Mouse (Mus musculus) stomach, embryonic 16.5 days (tissue): ENCODE results near the gene Tex48. TPM values are rescaled to one million over a fixed set of nuclear protein-coding genes. Genes with fewer than 3 reads are reported as not detected.
A peak's percentile ranks its signal among the peaks of the same experiment; 100 is the strongest.

ENCODE experiments used
- ATAC-seq: fragments of 200-750 bp; cut with Nextera tagmentation; 2 replicates; pipeline ENCODE4 v1.8.0; 2017; ENCODE audit warnings: moderate number of reproducible peaks, moderate TSS enrichment; ENCODE audit not compliant: insufficient read depth, low FRiP score
- H3K27ac ChIP-seq: fragments of 300-500 bp; sonication (generic); 2 replicates; pipeline ENCODE4 v1.5.1; 2014; ENCODE audit warnings: low read length
- H3K27me3 ChIP-seq: fragments of 300-500 bp; sonication (generic); 2 replicates; pipeline ENCODE4 v1.6.1; 2014; ENCODE audit warnings: low read length, control low read depth, mixed read lengths; ENCODE audit not compliant: control insufficient read depth, insufficient read depth
- H3K36me3 ChIP-seq: fragments of 300-500 bp; sonication (generic); 2 replicates; pipeline ENCODE4 v1.6.1; 2014; ENCODE audit warnings: low read length; ENCODE audit not compliant: control insufficient read depth, insufficient read depth
- H3K4me1 ChIP-seq: fragments of 300-500 bp; sonication (generic); 2 replicates; pipeline ENCODE4 v1.6.1; 2014; ENCODE audit warnings: low read length, control low read depth, mixed read lengths; ENCODE audit not compliant: control insufficient read depth, insufficient read depth
- H3K4me2 ChIP-seq: fragments of 300-500 bp; sonication (generic); 2 replicates; pipeline ENCODE4 v1.6.1; 2014; ENCODE audit warnings: low read depth, low read length, mixed read lengths
- H3K4me3 ChIP-seq: fragments of 300-500 bp; sonication (generic); replicated peaks from 2 replicates; pipeline ENCODE4 v1.5.1; 2014; ENCODE audit warnings: mild to moderate bottlenecking, low read length
- H3K9ac ChIP-seq: fragments of 300-500 bp; sonication (generic); 2 replicates; pipeline ENCODE4 v1.6.1; 2014; ENCODE audit warnings: low read length
- H3K9me3 ChIP-seq: fragments of 300-500 bp; sonication (generic); replicated peaks from 2 replicates; pipeline ENCODE4 v1.6.1; 2016; ENCODE audit warnings: low read length, control low read depth; ENCODE audit not compliant: control insufficient read depth
- WGBS: fragments of 180-500 bp; shearing (Covaris S2); extraction: QIAGEN DNeasy Blood & Tissue Kit; methylation state at CpG from one replicate; pipeline ENCODE4 v1.1.7; 2014; 5-methylcytosine and 5-hydroxymethylcytosine counted together
- polyA plus RNA-seq: library from polyadenylated mRNA; unstranded; fragments of >200 nt; fragmentation: Nextera tagmentation; extraction: Ambion mirVana; gene quantifications from 2 replicates; pipeline ENCODE4 v1.2.1, GENCODE M21; 2015

Gene Tex48
- polyA plus RNA-seq, 1 experiment from 2014 or later: not detected

DNA sequence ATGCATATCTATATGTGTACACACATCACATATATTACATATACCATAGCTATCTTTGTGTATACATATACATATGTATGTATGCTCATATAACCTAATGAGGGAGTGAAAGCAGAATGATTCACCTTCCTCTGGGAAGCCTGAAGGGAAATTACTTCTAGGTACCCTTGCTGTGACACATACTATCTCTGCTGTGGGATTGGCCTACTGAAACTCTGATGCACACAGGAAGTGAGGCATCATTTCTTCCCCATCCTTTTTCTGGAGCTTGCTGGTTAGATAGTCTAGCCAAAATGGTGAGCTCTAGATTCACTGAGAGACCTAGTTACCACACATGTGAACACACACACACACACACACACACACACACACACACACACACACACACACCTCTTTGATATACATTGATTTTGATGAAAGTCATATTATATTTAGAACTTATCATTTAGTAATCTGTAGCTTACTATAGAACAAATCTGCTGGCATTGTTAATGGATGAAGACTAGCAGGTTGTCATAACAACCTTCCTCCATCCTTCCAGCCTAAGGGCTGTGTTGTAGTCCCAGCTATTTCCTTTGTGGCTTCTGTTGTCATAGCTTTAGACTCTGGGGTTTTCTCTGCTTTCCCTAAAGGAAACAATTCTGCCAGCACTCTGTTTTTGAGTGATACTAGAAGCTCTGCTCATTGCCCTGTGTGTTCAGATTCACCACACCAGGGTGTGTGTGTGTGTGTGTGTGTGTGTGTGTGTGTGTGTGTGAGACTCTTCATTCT, 21.9 kb upstream of the Tex48 start:
- Histone ChIP-seq H3K27me3 (no peaks in the 10 kb centered on the region), H3K4me2 (no peak overlapping the region), H3K9me3 (no peaks in the 10 kb centered on the region), H3K36me3 (no peaks in the 10 kb centered on the region), H3K27ac (no peak overlapping the region), H3K4me1 (no peaks in the 10 kb centered on the region), H3K4me3 (no peak overlapping the region), H3K9ac (no peak overlapping the region)
- ATAC-seq: no peak

DNA sequence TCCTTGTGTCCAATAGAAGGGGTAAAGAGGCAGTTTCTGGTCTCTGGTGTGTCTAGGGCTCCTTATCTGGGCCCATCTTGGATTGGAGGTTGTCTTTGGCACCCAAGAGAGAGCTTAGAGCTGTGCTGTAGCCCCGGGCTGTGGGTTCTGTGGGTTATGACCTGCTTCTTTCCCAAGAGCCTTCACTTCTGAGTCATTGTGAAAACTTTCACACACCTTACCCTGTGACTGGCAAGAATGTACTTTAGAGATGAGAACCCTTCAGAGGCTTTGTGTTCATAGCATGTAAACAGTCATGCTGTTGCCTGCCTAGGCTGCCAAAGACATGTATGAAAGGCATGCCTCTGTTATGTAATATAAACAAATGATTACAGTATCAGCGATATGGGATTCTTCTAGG, 17.6 kb upstream of the Tex48 start:
- H3K9me3 ChIP-seq: no peaks in the 10 kb centered on the region
- H3K4me3 ChIP-seq: no peak overlapping the region
- no peaks in the 10 kb centered on the region for H3K36me3 ChIP-seq
- no peaks in the 10 kb centered on the region for H3K27me3 ChIP-seq
- no peak overlapping the region for H3K27ac ChIP-seq
- H3K4me2 ChIP-seq: no peak overlapping the region
- no peak overlapping the region for H3K9ac ChIP-seq
- 71% methylated on average over 2 of the region's 2 CpGs for whole genome bisulfite sequencing
- ATAC-seq: no peak; the same call in 1 of the 2 replicates
- no peaks in the 10 kb centered on the region for H3K4me1 ChIP-seq

DNA sequence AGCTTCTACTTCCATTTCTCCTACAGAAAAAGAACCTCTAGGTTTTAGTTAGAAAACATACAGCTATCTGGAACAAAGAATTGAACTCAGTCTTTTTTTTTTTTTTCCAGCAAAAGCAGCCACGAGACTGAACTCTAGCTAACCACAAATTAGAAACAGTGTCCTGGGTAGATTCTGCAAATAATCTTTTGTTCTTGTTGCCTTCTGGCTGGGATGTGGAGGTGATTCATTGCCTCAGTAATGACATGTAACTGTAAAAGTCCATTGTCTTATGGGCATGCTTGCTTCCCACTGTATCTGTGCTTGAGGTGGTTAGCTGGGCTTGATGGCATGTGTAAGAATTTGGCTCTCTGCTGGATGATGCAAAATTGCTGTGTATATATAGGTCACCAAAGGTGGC, 16.4 kb upstream of the Tex48 start:
- WGBS: 37% methylated on average over 1 of the region's 1 CpGs
- H3K9ac ChIP-seq: no peak overlapping the region
- H3K4me3 ChIP-seq: no peak overlapping the region
- ATAC-seq: no peak
- H3K9me3 ChIP-seq: no peaks in the 10 kb centered on the region
- H3K4me1 ChIP-seq: no peaks in the 10 kb centered on the region
- no peaks in the 10 kb centered on the region for H3K27me3 ChIP-seq
- H3K36me3 ChIP-seq: no peaks in the 10 kb centered on the region
- H3K27ac ChIP-seq: no peak overlapping the region
- H3K4me2 ChIP-seq: no peak overlapping the region

DNA sequence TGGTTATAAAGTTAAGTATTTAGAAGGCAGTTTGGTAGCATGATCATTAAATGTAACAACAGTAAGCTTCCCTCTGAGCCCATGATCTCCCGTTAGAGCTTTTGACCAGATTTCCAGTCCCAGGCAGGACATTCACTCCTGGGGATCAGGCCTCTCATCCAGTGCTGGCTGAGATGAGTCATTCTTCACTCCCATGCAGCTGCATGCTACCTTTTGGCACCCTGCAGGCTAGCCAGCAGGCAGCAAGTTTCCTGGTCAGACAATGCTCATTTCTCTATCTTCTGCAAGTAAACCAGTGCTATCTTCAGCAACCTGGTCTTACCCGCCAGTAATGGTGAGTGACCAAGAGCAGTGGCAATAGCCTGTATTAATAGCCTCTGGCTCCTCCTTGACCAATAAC, 11.0 kb upstream of the Tex48 start:
- Histone ChIP-seq H3K4me1 (no peaks in the 10 kb centered on the region), H3K27me3 (no peaks in the 10 kb centered on the region), H3K4me2 (no peak overlapping the region), H3K9me3 (no peaks in the 10 kb centered on the region), H3K36me3 (no peaks in the 10 kb centered on the region), H3K4me3 (no peak overlapping the region), H3K27ac (no peak overlapping the region), H3K9ac (no peak overlapping the region)
- ATAC-seq: no peak
- WGBS: 85% methylated on average over 2 of the region's 2 CpGs

DNA sequence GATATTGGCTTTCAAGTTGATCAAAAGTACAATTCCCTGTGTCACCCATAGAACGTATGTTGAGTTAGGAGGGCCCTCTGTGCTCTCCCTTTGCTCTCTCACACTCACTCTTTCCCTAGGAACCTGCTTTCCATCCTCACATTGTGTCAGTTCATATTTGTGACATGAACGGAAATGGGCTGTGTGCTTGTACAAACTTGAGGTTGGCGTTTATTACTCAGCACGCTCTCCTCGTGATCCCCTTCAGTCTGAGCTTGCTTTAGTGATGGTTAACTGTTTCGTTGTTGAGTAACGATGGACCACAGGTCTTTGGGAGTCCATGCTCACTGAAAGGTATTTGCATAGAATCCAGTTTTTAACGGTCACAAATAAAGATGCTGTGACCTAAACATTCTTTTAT, 4.9 kb upstream of the Tex48 start:
- Histone ChIP-seq H3K4me3 (no peak overlapping the region), H3K4me1 (no peaks in the 10 kb centered on the region), H3K27ac (no peak overlapping the region), H3K9me3 (no peaks in the 10 kb centered on the region), H3K4me2 (no peak overlapping the region), H3K9ac (no peak overlapping the region), H3K27me3 (no peaks in the 10 kb centered on the region), H3K36me3 (no peaks in the 10 kb centered on the region)
- 76% methylated on average over 8 of the region's 8 CpGs for WGBS
- no peak for ATAC-seq

DNA sequence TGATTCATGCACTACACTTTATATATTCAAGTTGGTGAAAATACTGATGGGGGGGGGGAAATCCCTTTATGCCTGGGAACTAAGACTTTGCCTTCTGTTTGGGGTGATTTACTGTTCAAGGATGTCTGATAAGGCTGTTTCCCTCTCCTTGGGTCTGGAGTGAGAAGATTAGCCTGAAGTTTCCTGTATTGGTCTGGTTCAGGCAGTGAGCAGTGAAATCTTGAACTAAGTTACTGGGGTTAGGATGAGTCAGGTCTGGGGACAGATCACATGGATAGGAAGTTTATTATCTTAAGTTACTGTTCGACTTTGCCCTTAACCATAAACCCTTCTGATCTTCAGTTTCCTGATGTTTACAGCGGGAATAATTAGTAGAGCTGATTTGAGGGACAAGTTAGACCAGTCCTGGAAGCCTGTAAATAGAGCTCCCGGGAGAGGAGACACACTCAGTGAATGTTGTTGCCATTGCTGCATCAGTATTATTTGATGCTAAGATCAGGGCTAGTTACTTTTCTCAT, 3.4 kb upstream of the Tex48 start:
- Histone ChIP-seq H3K4me3 (no peak overlapping the region), H3K36me3 (no peaks in the 10 kb centered on the region), H3K27ac (no peak overlapping the region), H3K9ac (no peak overlapping the region), H3K27me3 (no peaks in the 10 kb centered on the region), H3K9me3 (no peaks in the 10 kb centered on the region), H3K4me1 (no peaks in the 10 kb centered on the region), H3K4me2 (no peak overlapping the region)
- ATAC-seq: 0 out of 2 replicates have a peak, but pooled peaks have one; percentile 21
- 45% methylated on average over 3 of the region's 3 CpGs for WGBS

DNA sequence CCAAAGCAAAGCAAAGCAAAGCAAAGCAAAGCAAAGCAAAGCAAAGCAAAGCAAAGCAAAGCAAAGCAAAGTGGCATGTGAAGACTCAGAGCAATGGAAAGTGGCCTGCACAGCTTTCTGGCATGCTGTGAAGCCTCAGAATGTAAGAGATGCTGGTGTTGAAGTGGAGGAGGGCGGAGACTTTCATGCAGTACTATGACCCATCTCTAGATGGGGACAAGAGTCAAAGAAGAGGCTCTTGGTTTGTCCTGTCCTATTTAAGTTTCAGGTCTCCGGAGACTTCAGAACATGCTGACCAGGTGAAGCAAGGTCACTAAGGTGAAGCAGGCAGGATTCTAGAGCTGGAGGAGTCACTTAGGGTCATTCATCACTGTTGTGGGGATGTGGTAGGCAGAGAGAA, 367 bp downstream of the Tex48 start:
- 71% methylated on average over 2 of the region's 2 CpGs for WGBS

DNA sequence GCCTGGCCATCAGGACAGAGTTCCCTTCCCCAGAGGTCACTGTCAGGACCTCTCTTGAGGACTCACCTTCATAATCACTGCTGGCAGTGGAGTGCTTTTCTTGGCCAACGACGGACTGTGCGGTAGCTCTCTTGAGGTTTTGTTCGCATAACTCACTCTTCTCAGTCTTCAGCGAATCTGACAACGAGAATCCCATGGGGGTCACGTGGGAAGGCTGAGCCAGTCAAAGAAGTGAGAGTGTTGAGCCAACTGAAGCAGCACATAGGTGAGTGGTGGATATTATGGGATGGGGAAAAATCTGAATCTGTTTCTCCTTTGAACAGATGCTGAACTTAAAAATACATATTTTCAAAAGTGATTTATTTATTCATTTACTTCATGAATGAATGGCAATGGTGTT, 13.8 kb downstream of the Tex48 start:
- Histone ChIP-seq H3K9ac (no peak overlapping the region), H3K27ac (no peak overlapping the region), H3K9me3 (no peaks in the 10 kb centered on the region), H3K4me1 (no peaks in the 10 kb centered on the region), H3K36me3 (no peaks in the 10 kb centered on the region), H3K27me3 (no peaks in the 10 kb centered on the region), H3K4me2 (no peak overlapping the region), H3K4me3 (no peak overlapping the region)
- ATAC-seq: no peak
- 83% methylated on average over 7 of the region's 7 CpGs for WGBS

More for the DNA sequence above, 367 bp downstream of the Tex48 start:
- no peaks in the 10 kb centered on the region for H3K9me3 ChIP-seq
- H3K4me3 ChIP-seq: no peak overlapping the region
- no peak overlapping the region for H3K27ac ChIP-seq
- no peaks in the 10 kb centered on the region for H3K27me3 ChIP-seq
- no peaks in the 10 kb centered on the region for H3K4me1 ChIP-seq
- no peak overlapping the region for H3K9ac ChIP-seq
- H3K4me2 ChIP-seq: no peak overlapping the region
- no peaks in the 10 kb centered on the region for H3K36me3 ChIP-seq
- no peak for ATAC-seq

DNA sequence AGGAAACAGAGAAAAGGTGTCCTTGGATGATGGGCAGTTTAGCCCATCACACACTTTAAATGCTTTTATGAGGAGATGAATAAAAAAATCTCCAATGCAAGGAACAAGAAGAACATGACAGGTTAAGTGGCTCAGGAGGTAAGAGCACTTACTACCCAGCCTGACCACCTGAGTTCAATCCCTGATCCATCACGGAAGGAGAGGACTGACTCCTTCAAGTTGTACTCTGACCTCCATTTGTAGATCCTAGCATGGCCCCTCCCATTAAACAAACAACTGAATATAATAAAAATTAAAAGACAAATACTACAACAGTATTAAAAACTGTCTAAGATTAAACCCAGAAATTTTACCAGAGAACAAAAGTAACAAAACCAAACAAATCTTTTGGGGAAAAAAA, 16.3 kb downstream of the Tex48 start:
- ATAC-seq: no peak
- 48% methylated on average over 1 of the region's 1 CpGs for WGBS
- no peak overlapping the region for H3K9ac ChIP-seq

More for the DNA sequence above, 16.3 kb downstream of the Tex48 start:
- no peaks in the 10 kb centered on the region for H3K4me1 ChIP-seq
- H3K4me2 ChIP-seq: no peak overlapping the region
- no peaks in the 10 kb centered on the region for H3K36me3 ChIP-seq
- H3K4me3 ChIP-seq: no peak overlapping the region
- H3K27me3 ChIP-seq: no peaks in the 10 kb centered on the region
- no peak overlapping the region for H3K27ac ChIP-seq
- H3K9me3 ChIP-seq: no peaks in the 10 kb centered on the region
